Mouse (Mus musculus) lung, postnatal 0 days (tissue): ENCODE measurements around the gene Cd101.

ENCODE experiments used
- CTCF ChIP-seq: IDR thresholded peaks from 2 replicates; pipeline ENCODE4 v1.5.1; 2016; ENCODE audit warnings: antibody characterized with exemption, mild to moderate bottlenecking
- EP300 ChIP-seq: IDR thresholded peaks from 2 replicates; pipeline ENCODE4 v1.6.1; 2016; ENCODE audit warnings: antibody characterized with exemption, mild to moderate bottlenecking, control low read depth

DNA sequence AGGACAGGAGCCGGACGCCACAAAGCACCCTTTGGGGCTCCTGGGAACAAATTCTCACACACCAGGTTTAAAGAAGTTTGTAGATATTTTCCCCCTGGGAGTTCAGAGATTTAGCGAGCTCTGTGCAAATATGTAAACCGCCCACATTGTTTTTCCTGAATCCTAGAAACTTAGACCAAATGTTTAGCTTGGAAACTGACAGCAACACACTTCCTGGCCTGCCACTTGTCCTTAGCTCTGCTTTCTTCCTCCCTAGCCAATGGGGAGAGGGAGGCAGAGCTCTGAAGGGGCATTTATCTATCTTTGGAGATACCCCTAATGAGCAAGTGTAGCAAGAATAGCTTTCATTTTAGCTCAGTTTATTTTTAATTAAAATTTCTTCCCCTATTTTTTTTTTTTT, 14.1 kb downstream of the Cd101 start:
- TF ChIP-seq CTCF (no peak), EP300 (no peak)
